Mouse (Mus musculus) cerebellum, adult 8-10 months (tissue): Measurements from ENCODE around the gene Gm6685.
"Not testable (repeated sequence)": the region's sequence is repeated elsewhere in the genome, so short reads cannot be mapped to it uniquely, and the experiment has no call there.

Source experiments
- DNase-seq: peaks from one replicate; pipeline ENCODE4 v3.0.0; 2022

The Gm6685 gene

GRCm38 (mm10) chr11:28339224-28340150, at the start of gene Gm6685:
Gene Gm6685 (minus strand): TSS chr11:28339867.
- DNase-seq = not testable (repeated sequence)

GRCm38 (mm10) chr11:28375891-28376290, 36.2 kb upstream of the Gm6685 start:
- DNase-seq = no peak

- no peak for DNase-seq
Measured at GRCm38 (mm10) chr11:28374636-28375035, 35.0 kb upstream of the Gm6685 start.

- not testable (repeated sequence) for DNase-seq
Measured at GRCm38 (mm10) chr11:28371381-28371780, 31.7 kb upstream of the Gm6685 start.

GRCm38 (mm10) chr11:28365929-28366244, 26.2 kb upstream of the Gm6685 start:
- DNase-seq = no peak

- DNase-seq = peak; percentile 11
Measured at GRCm38 (mm10) chr11:28365209-28365928, 25.7 kb upstream of the Gm6685 start.

GRCm38 (mm10) chr11:28343465-28343864, 3.8 kb upstream of the Gm6685 start:
- DNase-seq = no peak

- DNase-seq = no peak
Measured at GRCm38 (mm10) chr11:28341887-28342286, 2.2 kb upstream of the Gm6685 start.

- no peak for DNase-seq
Measured at GRCm38 (mm10) chr11:28327878-28328277, 11.8 kb downstream of the Gm6685 start.

- no peak for DNase-seq
Measured at GRCm38 (mm10) chr11:28313396-28313795, 26.3 kb downstream of the Gm6685 start.

- DNase-seq = no peak
Measured at GRCm38 (mm10) chr11:28307723-28308122, 31.9 kb downstream of the Gm6685 start.

- DNase-seq = no peak
Measured at GRCm38 (mm10) chr11:28290440-28290839, 49.2 kb downstream of the Gm6685 start.
